Mouse (Mus musculus) small intestine, adult 2 months (tissue): ENCODE measurements around the gene Hsd11b2. TPM values are rescaled to one million over a fixed set of nuclear protein-coding genes. Genes with fewer than 3 reads are reported as not detected.

ENCODE experiments used
- H3K27ac ChIP-seq: fragments of 200-500 bp; 2 replicates; pipeline ENCODE4 v1.5.1; 2012; ENCODE audit warnings: low read depth, low read length, control low read depth, inconsistent platforms; ENCODE audit not compliant: insufficient read depth
- H3K27me3 ChIP-seq: fragments of 200-500 bp; 2 replicates; pipeline ENCODE4 v1.6.1; 2012; ENCODE audit warnings: mild to moderate bottlenecking, moderate library complexity, low read length, inconsistent platforms; ENCODE audit not compliant: control insufficient read depth, insufficient read depth
- H3K36me3 ChIP-seq: fragments of 200-500 bp; 2 replicates; pipeline ENCODE4 v1.6.1; 2012; ENCODE audit warnings: mild to moderate bottlenecking, low read length, control low read depth, inconsistent platforms; ENCODE audit not compliant: control insufficient read depth, insufficient read depth
- H3K4me1 ChIP-seq: fragments of 200-500 bp; 2 replicates; pipeline ENCODE4 v1.6.1; 2012; ENCODE audit warnings: low read length, inconsistent platforms, mixed read lengths; ENCODE audit not compliant: control insufficient read depth, insufficient read depth, insufficient read length
- H3K4me3 ChIP-seq: fragments of 200-500 bp; 2 replicates; pipeline ENCODE4 v1.5.1; 2012; ENCODE audit warnings: low read depth, mild to moderate bottlenecking, control low read depth, inconsistent platforms, low read length, moderate library complexity
- CTCF ChIP-seq: fragments of 200-500 bp; IDR thresholded peaks from 2 replicates; pipeline ENCODE4 v1.5.1; 2012; ENCODE audit warnings: low read depth, mild to moderate bottlenecking, control low read depth, inconsistent platforms, low read length, moderate library complexity, mixed read lengths; ENCODE audit not compliant: insufficient replicate concordance, insufficient read length; ENCODE audit errors: extremely low read depth
- POLR2A ChIP-seq: fragments of 200-500 bp; IDR thresholded peaks from 2 replicates; pipeline ENCODE4 v1.6.1; 2012; ENCODE audit warnings: low read depth, mild to moderate bottlenecking, control low read depth, inconsistent platforms, low read length, moderate library complexity
- WGBS: fragments of 180-500 bp; shearing (Covaris S2); methylation state at CpG from one replicate; pipeline ENCODE4 v1.1.7; 2018; 5-methylcytosine and 5-hydroxymethylcytosine counted together
- polyA plus RNA-seq: library from polyadenylated mRNA; depleted of rRNA; stranded (reverse); fragments of >200 nt; gene quantifications from 2 replicates; pipeline ENCODE4 v1.2.3, GENCODE M21; 2012

Gene Hsd11b2
- polyA plus RNA-seq, 1 experiment: 12.2 TPM

DNA sequence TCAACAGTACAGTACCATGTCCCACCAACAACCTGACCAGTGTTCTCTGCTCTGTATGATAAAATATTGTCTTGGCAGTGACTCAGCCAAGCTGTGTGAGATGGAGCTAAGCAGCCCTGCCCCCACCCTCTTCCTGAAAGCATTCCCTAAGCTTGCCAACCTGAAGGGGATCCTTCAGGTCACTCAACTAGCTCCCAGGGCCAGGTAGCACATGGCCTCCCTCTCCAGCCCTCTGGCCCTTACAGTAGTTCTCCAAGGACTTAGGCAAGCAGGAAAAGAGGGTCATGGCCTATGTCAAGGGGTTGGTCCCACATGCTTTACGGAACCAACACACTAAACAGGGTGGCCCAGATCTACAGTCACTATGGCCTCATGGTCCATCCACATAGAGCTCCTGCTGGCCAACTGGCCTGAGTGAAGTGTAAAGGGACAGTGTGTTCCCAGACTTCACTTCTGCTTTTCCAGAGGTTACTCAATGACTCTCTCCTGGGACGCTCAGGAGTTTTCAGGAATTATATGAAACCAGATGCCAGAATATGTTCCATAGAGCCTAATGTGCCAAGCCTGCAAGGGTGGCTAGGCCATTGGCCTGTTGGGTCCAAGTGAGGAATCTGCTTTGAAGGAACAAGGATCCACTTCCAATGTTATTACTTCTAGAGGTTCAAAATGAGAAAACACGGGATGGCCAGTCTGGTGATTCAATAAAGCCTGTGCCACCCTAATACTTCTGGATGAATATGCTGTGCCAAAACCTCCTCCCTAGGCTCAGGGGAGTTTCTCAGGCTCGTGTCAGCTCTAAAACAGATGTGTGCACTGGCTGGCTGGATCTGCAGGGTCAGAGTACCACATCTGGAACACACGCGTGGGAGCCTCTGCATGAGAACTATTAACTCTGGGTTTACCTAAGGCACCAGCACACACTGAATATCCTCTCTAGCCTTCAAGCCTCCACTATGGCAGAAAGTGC lies 28.1 kb downstream of the Hsd11b2 start:
- Histone ChIP-seq H3K4me3 (no peak overlapping the region), H3K4me1 (peaks cover 33% of the 10 kb centered on the region; the same call in 1 of the 2 replicates), H3K27me3 (no peaks in the 10 kb centered on the region), H3K36me3 (0 out of 2 replicates have a peak, but pooled peaks cover 3% of the 10 kb centered on the region), H3K27ac (no peak overlapping the region)
- 80% methylated on average over 6 of the region's 6 CpGs for WGBS
- TF ChIP-seq POLR2A: no peak
- no peak for TF ChIP-seq CTCF

DNA sequence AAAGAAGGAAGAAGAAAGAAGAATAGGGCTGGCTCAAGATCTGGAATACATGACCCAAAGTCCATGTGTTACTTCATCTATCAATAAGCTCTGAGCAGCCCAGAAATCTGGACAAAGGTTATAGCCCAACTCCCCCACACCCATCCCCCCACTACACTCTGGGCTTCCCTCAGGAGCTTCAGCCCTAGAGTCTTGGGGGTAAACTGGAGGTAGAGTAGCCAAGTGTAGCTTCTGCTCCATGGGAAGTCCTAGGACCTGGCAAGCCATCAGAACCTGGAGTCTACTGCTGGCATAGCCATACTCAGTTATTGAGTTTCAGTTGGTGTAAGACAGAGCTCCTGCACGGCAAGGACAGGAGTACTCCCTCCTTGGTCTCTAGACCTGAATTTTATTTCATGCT lies 31.0 kb downstream of the Hsd11b2 start:
- TF ChIP-seq POLR2A: no peak
- Histone ChIP-seq H3K4me3 (no peak overlapping the region), H3K4me1 (peaks cover 25% of the 10 kb centered on the region; the same call in 1 of the 2 replicates), H3K27me3 (no peaks in the 10 kb centered on the region), H3K36me3 (0 out of 2 replicates have a peak, but pooled peaks cover 2% of the 10 kb centered on the region), H3K27ac (peak overlapping the region; percentile 90)
- 33% methylated on average over 1 of the region's 1 CpGs for WGBS

DNA sequence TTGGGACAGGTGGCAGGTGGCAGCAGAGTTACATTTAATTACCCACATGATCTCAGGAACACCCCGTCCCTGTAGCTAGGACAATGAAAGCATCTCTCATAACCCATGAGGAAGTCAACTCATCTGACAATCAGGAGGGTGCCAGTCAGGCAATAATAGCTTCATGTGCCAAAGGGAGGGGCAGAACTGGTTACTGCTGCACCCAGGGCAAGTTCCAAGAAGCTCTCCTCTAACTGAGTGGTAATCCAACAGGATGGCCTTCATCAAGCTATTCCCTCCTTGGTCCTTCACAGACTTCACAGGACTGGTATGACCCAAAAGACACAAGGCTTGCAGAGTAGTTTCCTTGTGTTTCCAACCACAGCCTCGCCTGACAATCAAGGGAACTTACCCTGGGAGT lies 31.5 kb downstream of the Hsd11b2 start:
- H3K27ac ChIP-seq: peak overlapping the region; percentile 90
- H3K27me3 ChIP-seq: no peaks in the 10 kb centered on the region
- H3K36me3 ChIP-seq: 0 out of 2 replicates have a peak, but pooled peaks cover 2% of the 10 kb centered on the region
- 21% methylated on average over 2 of the region's 2 CpGs for WGBS
- TF ChIP-seq CTCF (no peak), POLR2A (no peak)
- H3K4me3 ChIP-seq: no peak overlapping the region
- peaks cover 21% of the 10 kb centered on the region; the same call in 1 of the 2 replicates for H3K4me1 ChIP-seq

- Histone ChIP-seq H3K4me1 (peaks cover 21% of the 10 kb centered on the region; the same call in 1 of the 2 replicates), H3K4me3 (no peak overlapping the region), H3K27me3 (no peaks in the 10 kb centered on the region), H3K27ac (no peak overlapping the region), H3K36me3 (no peaks in the 10 kb centered on the region; the same call in 1 of the 2 replicates)
- TF ChIP-seq CTCF: no peak
- no peak for TF ChIP-seq POLR2A
- 100% methylated on average over 2 of the region's 2 CpGs for WGBS
Measured at GRCm38 (mm10) chr8:105552032-105552431, 33.5 kb downstream of the Hsd11b2 start.

GRCm38 (mm10) chr8:105552824-105553223 lies 34.3 kb downstream of the Hsd11b2 start:
- Histone ChIP-seq H3K4me1 (peaks cover 19% of the 10 kb centered on the region; the same call in 1 of the 2 replicates), H3K27me3 (no peaks in the 10 kb centered on the region), H3K4me3 (no peak overlapping the region), H3K27ac (no peak overlapping the region), H3K36me3 (no peaks in the 10 kb centered on the region; the same call in 1 of the 2 replicates)
- WGBS: 76% methylated on average over 1 of the region's 1 CpGs
- TF ChIP-seq CTCF (no peak), POLR2A (no peak)

DNA sequence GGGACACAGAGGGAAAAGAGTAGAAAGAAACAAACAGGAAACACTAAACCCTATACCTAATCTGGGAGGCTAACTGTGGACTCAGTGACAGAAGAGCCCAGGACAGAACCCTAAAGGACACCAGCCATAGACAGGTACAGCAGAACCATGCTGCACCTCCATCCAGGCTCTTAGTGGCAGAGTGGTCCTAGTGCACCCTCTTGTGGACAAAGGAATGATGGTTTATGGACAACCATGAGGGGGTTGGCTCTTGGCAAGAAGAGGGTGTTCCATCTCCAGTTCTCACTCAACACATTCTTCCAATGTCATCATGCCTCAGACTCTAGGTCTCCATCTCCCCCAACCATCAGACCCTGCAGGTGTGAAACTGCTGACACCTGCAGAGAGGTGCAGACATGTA lies 35.5 kb downstream of the Hsd11b2 start:
- no peak for TF ChIP-seq POLR2A
- peak; percentile 80; the same call in 1 of the 2 replicates for TF ChIP-seq CTCF
- Histone ChIP-seq H3K4me3 (no peak overlapping the region), H3K27me3 (no peaks in the 10 kb centered on the region), H3K27ac (no peak overlapping the region), H3K36me3 (peaks cover 6% of the 10 kb centered on the region), H3K4me1 (peaks cover 19% of the 10 kb centered on the region; the same call in 1 of the 2 replicates)

DNA sequence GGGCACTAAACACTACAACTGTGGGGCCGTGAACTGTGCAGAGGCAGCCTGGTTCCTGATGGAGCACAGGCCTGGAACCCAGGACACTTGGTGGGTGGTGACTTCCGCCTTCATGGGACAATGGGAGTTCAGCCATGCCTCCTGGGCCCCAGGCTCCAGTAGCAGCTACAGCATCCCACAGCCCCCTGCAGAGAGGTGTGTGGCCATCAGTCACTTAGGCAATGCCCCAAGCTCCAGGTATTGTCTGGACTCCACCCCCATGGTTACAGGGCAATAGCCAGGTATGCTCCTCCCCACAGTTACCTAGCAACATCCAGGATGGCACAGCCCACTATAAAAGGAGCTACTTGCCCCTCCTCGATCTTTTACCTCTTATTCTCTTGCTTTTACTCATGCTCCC lies 36.7 kb downstream of the Hsd11b2 start:
- Histone ChIP-seq H3K27me3 (no peaks in the 10 kb centered on the region), H3K27ac (no peak overlapping the region), H3K36me3 (peaks cover 6% of the 10 kb centered on the region), H3K4me1 (peaks cover 12% of the 10 kb centered on the region; the same call in 1 of the 2 replicates), H3K4me3 (no peak overlapping the region)
- WGBS: 82% methylated on average over 3 of the region's 3 CpGs
- TF ChIP-seq CTCF: no peak
- no peak for TF ChIP-seq POLR2A
